Mouse (Mus musculus) E14TG2a.4 (cell line): Measurements from ENCODE around the gene Metap2.

Source experiments
- CTCF ChIP-seq: conservative IDR thresholded peaks from 2 replicates; pipeline ENCODE4 v1.5.1; 2014; ENCODE audit warnings: low read length
- NANOG ChIP-seq: IDR thresholded peaks from 2 replicates; pipeline ENCODE4 v1.6.1; 2014; ENCODE audit warnings: borderline replicate concordance, low read length, mixed read lengths
- POU5F1 ChIP-seq: IDR thresholded peaks from 2 replicates; pipeline ENCODE4 v1.6.1; 2014; ENCODE audit warnings: low read length, borderline replicate concordance

- TF ChIP-seq CTCF, result no peak
- TF ChIP-seq NANOG, result no peak
- TF ChIP-seq POU5F1, result no peak
These were observed 24.3 kb upstream of the Metap2 start for GRCm38 (mm10) chr10:93921160-93921559.
